Mouse (Mus musculus) large intestine, adult 2 months (tissue): Measurements from ENCODE around the gene Scube1. TPM values are rescaled to one million over a fixed set of nuclear protein-coding genes. Genes with fewer than 3 reads are reported as not detected.

Experiments
- DNase-seq: peaks from one replicate; pipeline ENCODE4 v3.0.0-alpha.2; 2012; ENCODE audit warnings: low read depth, low spot score
- WGBS: fragments of 180-500 bp; shearing (Covaris S2); methylation state at CpG from one replicate; pipeline ENCODE4 v1.1.7; 2018; 5-methylcytosine and 5-hydroxymethylcytosine counted together
- polyA plus RNA-seq: library from polyadenylated mRNA; depleted of rRNA; stranded (reverse); fragments of >200 nt; gene quantifications from 2 replicates; pipeline ENCODE4 v1.2.3, GENCODE M21; 2012

Gene Scube1
- polyA plus RNA-seq, 1 experiment = 8.3 TPM

- no peak for DNase-seq
- WGBS = 86% methylated on average over 3 of the region's 3 CpGs
These were observed 48.5 kb downstream of the Scube1 start for GRCm38 (mm10) chr15:83676286-83676685.

- DNase-seq = no peak
- WGBS = 73% methylated on average over 3 of the region's 3 CpGs
These were observed 51.2 kb downstream of the Scube1 start for GRCm38 (mm10) chr15:83673621-83674020.

- DNase-seq = no peak
- 63% methylated on average over 6 of the region's 6 CpGs for WGBS
These were observed 57.3 kb downstream of the Scube1 start for GRCm38 (mm10) chr15:83667501-83667900.

GRCm38 (mm10) chr15:83666418-83666817 lies 58.4 kb downstream of the Scube1 start:
- DNase-seq = no peak
- 33% methylated on average over 10 of the region's 10 CpGs for WGBS

GRCm38 (mm10) chr15:83665993-83666392 lies 58.8 kb downstream of the Scube1 start:
- DNase-seq = no peak
- WGBS = 76% methylated on average over 6 of the region's 6 CpGs

GRCm38 (mm10) chr15:83664722-83665121 lies 60.1 kb downstream of the Scube1 start:
- peak; percentile 4 for DNase-seq
- 28% methylated on average over 5 of the region's 5 CpGs for whole genome bisulfite sequencing

- 41% methylated on average over 4 of the region's 4 CpGs for WGBS
- no peak for DNase-seq
These were observed 61.8 kb downstream of the Scube1 start for GRCm38 (mm10) chr15:83663066-83663465.

- 54% methylated on average over 7 of the region's 7 CpGs for WGBS
- no peak for DNase-seq
These were observed 62.7 kb downstream of the Scube1 start for GRCm38 (mm10) chr15:83662106-83662505.

- 91% methylated on average over 6 of the region's 6 CpGs for WGBS
- no peak for DNase-seq
These were observed 82.3 kb downstream of the Scube1 start for GRCm38 (mm10) chr15:83642518-83642917.

- 27% methylated on average over 4 of the region's 4 CpGs for WGBS
- DNase-seq = no peak
These were observed 84.6 kb downstream of the Scube1 start for GRCm38 (mm10) chr15:83640208-83640607.

GRCm38 (mm10) chr15:83639160-83639559 lies 85.7 kb downstream of the Scube1 start:
- no peak for DNase-seq
- 71% methylated on average over 3 of the region's 3 CpGs for WGBS

GRCm38 (mm10) chr15:83638196-83638899 lies 86.5 kb downstream of the Scube1 start:
- WGBS = 72% methylated on average over 20 of the region's 20 CpGs
- no peak for DNase-seq

GRCm38 (mm10) chr15:83636759-83637158 lies 88.1 kb downstream of the Scube1 start:
- DNase-seq = no peak
- WGBS = 41% methylated on average over 6 of the region's 6 CpGs

GRCm38 (mm10) chr15:83635251-83635650 lies 89.6 kb downstream of the Scube1 start:
- DNase-seq = no peak
- 48% methylated on average over 3 of the region's 3 CpGs for WGBS

- 0% methylated on average over 1 of the region's 1 CpGs for WGBS
- no peak for DNase-seq
These were observed 90.7 kb downstream of the Scube1 start for GRCm38 (mm10) chr15:83634076-83634475.

- DNase-seq = no peak
- whole genome bisulfite sequencing = 44% methylated on average over 7 of the region's 7 CpGs
These were observed 93.8 kb downstream of the Scube1 start for GRCm38 (mm10) chr15:83631071-83631470.

- no peak for DNase-seq
- 61% methylated on average over 3 of the region's 3 CpGs for WGBS
These were observed 95.1 kb downstream of the Scube1 start for GRCm38 (mm10) chr15:83629716-83630115.

GRCm38 (mm10) chr15:83626142-83626645 lies 98.6 kb downstream of the Scube1 start:
- 96% methylated on average over 2 of the region's 2 CpGs for WGBS
- DNase-seq = no peak

- no peak for DNase-seq
- WGBS = 88% methylated on average over 3 of the region's 3 CpGs
These were observed 109.6 kb downstream of the Scube1 start for GRCm38 (mm10) chr15:83615245-83615644.

- DNase-seq = peak; percentile 21
- WGBS = 46% methylated on average over 15 of the region's 15 CpGs
These were observed 117.6 kb downstream of the Scube1 start for GRCm38 (mm10) chr15:83607115-83607802.

GRCm38 (mm10) chr15:83606700-83607099 lies 118.1 kb downstream of the Scube1 start:
- 87% methylated on average over 8 of the region's 8 CpGs for WGBS
- DNase-seq = no peak
